In the genomic region with DNA sequence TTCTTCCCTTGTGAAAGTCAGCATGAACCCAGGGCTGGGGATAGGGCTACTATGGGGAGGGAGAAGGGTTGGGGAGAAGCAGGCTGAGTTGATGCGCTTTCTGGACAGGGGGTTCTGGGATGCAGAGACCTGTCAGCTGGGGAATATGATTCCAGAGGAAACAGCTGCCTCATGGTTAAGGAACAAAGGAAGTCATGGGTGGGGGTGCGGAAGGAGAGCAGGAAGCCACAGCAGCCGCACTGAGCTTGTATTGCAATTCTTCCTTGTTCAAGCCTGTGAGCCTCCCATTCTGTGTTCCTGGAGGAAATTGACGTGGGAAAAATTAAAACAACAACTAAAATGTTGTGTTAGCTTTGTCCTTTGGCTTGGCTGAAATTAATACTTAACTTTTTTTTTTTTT, we compare ENCODE assay signal across 10 mouse cellular contexts.
A peak's percentile ranks its signal among the peaks of the same experiment; 100 is the strongest.
DNase-seq lines count a peak whose midpoint lies in the region; ATAC-seq lines count a peak whose summit lies in the region.
"Had no signal": no experiment of that assay in that cellular context is flagged by ENCODE, and none has a peak within 500 bp of the region (broad histone marks: within the 10 kb centered on the region; RNA-seq: fewer than 3 reads in every experiment).

No protein-coding gene starts in this region.

- H3K27me3 ChIP-seq in liver, embryonic 12.5 days (replicated peaks): no peaks in the 10 kb centered on the region
- H3K27me3 ChIP-seq in heart, embryonic 15.5 days: no peaks in the 10 kb centered on the region
- H3K27me3 ChIP-seq: forebrain, embryonic 12.5 days; hindbrain, embryonic 12.5 days had no signal

- H3K4me1 ChIP-seq in liver, embryonic 12.5 days: no peaks in the 10 kb centered on the region
- H3K4me1 ChIP-seq in heart, embryonic 15.5 days (replicated peaks): peaks cover 12% of the 10 kb centered on the region; the same call in 1 of the 2 replicates

- WGBS in liver, embryonic 12.5 days (ENCODE audit: insufficient replicate concordance): 37% methylated on average over 4 of the region's 4 CpGs
- 53% methylated on average over 4 of the region's 4 CpGs for WGBS in heart, embryonic 15.5 days

- H3K4me3 ChIP-seq in liver, embryonic 12.5 days: no peak overlapping the region
- H3K4me3 ChIP-seq in heart, embryonic 15.5 days: no peak overlapping the region
- H3K4me3 ChIP-seq: forebrain, embryonic 12.5 days; hindbrain, embryonic 12.5 days had no signal

- no peak overlapping the region for H3K4me2 ChIP-seq in liver, embryonic 12.5 days
- no peak overlapping the region for H3K4me2 ChIP-seq in heart, embryonic 15.5 days
- H3K4me2 ChIP-seq: forebrain, embryonic 12.5 days; hindbrain, embryonic 12.5 days had no signal

- DNase-seq in liver: peak; percentile 6
- DNase-seq in kidney, postnatal 14 days: peak; percentile 63
- DNase-seq in retina, postnatal 1 day: peak; percentile 50
- DNase-seq in left cerebral cortex, postnatal 36 days (ENCODE audit: low spot score in 2 of 2): no peak
- no peak for DNase-seq in thymus, postnatal 36 days

- H3K36me3 ChIP-seq in liver, embryonic 12.5 days: no peaks in the 10 kb centered on the region
- no peaks in the 10 kb centered on the region for H3K36me3 ChIP-seq in heart, embryonic 15.5 days
- H3K36me3 ChIP-seq: forebrain, embryonic 12.5 days; hindbrain, embryonic 12.5 days had no signal

- H3K27ac ChIP-seq in liver, embryonic 12.5 days: no peak overlapping the region
- H3K27ac ChIP-seq in heart, embryonic 15.5 days: peak overlapping the region; percentile 31; the same call in 1 of the 2 replicates
- H3K27ac ChIP-seq: forebrain, embryonic 12.5 days; hindbrain, embryonic 12.5 days; macrophage had no signal

- intact Hi-C loops in left cerebral cortex, postnatal 36 days (cut with DNase I): no loop called here

- ATAC-seq in liver, embryonic 12.5 days: no peak
- no peak for ATAC-seq in heart, embryonic 15.5 days (replicated peaks; ENCODE audit: insufficient number of reproducible peaks, insufficient read depth, low FRiP score, low read depth)

- H3K9me3 ChIP-seq in liver, embryonic 12.5 days (replicated peaks): no peaks in the 10 kb centered on the region
- no peaks in the 10 kb centered on the region for H3K9me3 ChIP-seq in heart, embryonic 15.5 days (replicated peaks)
- H3K9me3 ChIP-seq: forebrain, embryonic 12.5 days; hindbrain, embryonic 12.5 days had no signal

- H3K9ac ChIP-seq in liver, embryonic 12.5 days: no peak overlapping the region
- no peak overlapping the region for H3K9ac ChIP-seq in heart, embryonic 15.5 days
- H3K9ac ChIP-seq: forebrain, embryonic 12.5 days; hindbrain, embryonic 12.5 days had no signal

Comparison
In these comparisons a context has a peak if more than half of its experiments do, and no peak if none do; other contexts are left out.
1. DNase-seq: peak in liver (single experiment), kidney, postnatal 14 days (single experiment) and retina, postnatal 1 day (single experiment); none in left cerebral cortex, postnatal 36 days (0 of 2) and thymus, postnatal 36 days (0 of 2).